In the genomic region with DNA sequence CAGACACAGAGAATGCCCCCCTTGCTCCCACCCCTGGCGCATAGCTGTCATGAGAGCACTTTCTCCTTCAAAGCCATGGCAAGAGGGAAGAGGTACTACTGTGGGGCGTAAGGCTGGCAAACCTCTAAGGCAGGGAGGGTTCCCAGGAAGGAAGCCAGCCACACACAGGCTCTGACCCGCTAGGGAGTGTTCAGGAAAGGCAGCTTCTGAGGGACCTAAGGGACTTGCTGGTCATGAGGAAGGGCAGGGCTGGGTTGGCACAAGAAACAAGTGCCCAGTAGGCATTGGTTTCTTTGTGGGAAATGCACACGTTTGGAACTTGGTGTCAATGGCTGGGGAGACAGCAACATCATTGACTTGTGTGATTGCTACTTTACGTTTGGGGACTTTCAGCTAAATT, we compare ENCODE assay signal across 17 mouse cellular contexts. TPM values are rescaled to one million over a fixed set of nuclear protein-coding genes. Genes with fewer than 3 reads are reported as not detected.
DNase-seq lines count a peak whose midpoint lies in the region; ATAC-seq and TF ChIP-seq lines count a peak whose summit lies in the region.
"Had no signal": no experiment of that assay in that cellular context is flagged by ENCODE, and none has a peak within 500 bp of the region (broad histone marks: within the 10 kb centered on the region; RNA-seq: fewer than 3 reads in every experiment).

No protein-coding gene starts in this region.

- no peaks in the 10 kb centered on the region for H3K36me3 ChIP-seq in heart, embryonic 13.5 days
- H3K36me3 ChIP-seq in MEL (ENCODE audit: control insufficient read depth in 1 of 2, insufficient read depth in 2 of 2, low read length in 2 of 2): peaks cover 0 to 11% of the 10 kb centered on the region in 2 experiments; a peak in 2 of 4 replicates
- H3K36me3 ChIP-seq in intestine, embryonic 15.5 days: no peaks in the 10 kb centered on the region
- H3K36me3 ChIP-seq: heart, embryonic 15.5 days; lung, embryonic 15.5 days had no signal

- no peak for ATAC-seq in heart, embryonic 13.5 days (ENCODE audit: extremely low read depth, insufficient number of reproducible peaks, low FRiP score, low TSS enrichment)
- ATAC-seq in intestine, embryonic 15.5 days: no peak
- ATAC-seq: forebrain, postnatal 0 days; inflammation-experienced regulatory T-cells, adult 6 months had no signal

- TF ChIP-seq EP300 in MEL (IDR thresholded peaks at IDR 0.05; ENCODE audit: low read depth in 1 of 2, low read length in 2 of 2): no peak

- no peaks in the 10 kb centered on the region for H3K9me3 ChIP-seq in heart, embryonic 13.5 days
- H3K9me3 ChIP-seq in MEL (replicated peaks; ENCODE audit: insufficient read depth, low read length): no peaks in the 10 kb centered on the region
- no peaks in the 10 kb centered on the region for H3K9me3 ChIP-seq in intestine, embryonic 15.5 days
- H3K9me3 ChIP-seq: heart, embryonic 15.5 days; lung, embryonic 15.5 days had no signal

- TF ChIP-seq RAD21 in MEL (IDR thresholded peaks at IDR 0.05; ENCODE audit: low read depth, low read length): no peak

- H3K4me2 ChIP-seq in heart, embryonic 13.5 days: peak overlapping the region; percentile 98
- no peak overlapping the region for H3K4me2 ChIP-seq in intestine, embryonic 15.5 days (replicated peaks)
- H3K4me2 ChIP-seq: heart, embryonic 15.5 days; lung, embryonic 15.5 days had no signal

- WGBS in heart, embryonic 13.5 days: 68% methylated on average over 5 of the region's 5 CpGs
- WGBS in intestine, embryonic 15.5 days: 73% methylated on average over 5 of the region's 5 CpGs

- no peak for DNase-seq in heart, adult 18-20 months
- DNase-seq in MEL (ENCODE audit: low read depth, low spot score): no peak
- DNase-seq in lung, postnatal 36 days: peak; percentile 44
- no peak for DNase-seq in right cerebral cortex, adult 18-20 months
- DNase-seq: cerebellum, postnatal 14 days; forebrain, postnatal 0 days; gastrocnemius, postnatal 10 days; layer of hippocampus, postnatal 36 days; midbrain, embryonic 14.5 days had no signal

- TF ChIP-seq CTCF in MEL (IDR thresholded peaks at IDR 0.05 in 2 of 3, conservative IDR thresholded peaks at IDR 0.05 in 1 of 3; ENCODE audit: control insufficient read depth in 1 of 3, insufficient read depth in 1 of 3, low read depth in 2 of 3, low read length in 3 of 3, poor library complexity in 1 of 3, severe bottlenecking in 1 of 3): no peak
- no peak for TF ChIP-seq CTCF in embryonic fibroblast, embryonic 13.5 days (IDR thresholded peaks at IDR 0.05; ENCODE audit: borderline replicate concordance, insufficient read depth, low read length)

- TF ChIP-seq POLR2A in MEL (IDR thresholded peaks at IDR 0.05; ENCODE audit: control insufficient read depth in 1 of 2, insufficient read depth in 1 of 2, low read depth in 1 of 2, low read length in 2 of 2, poor library complexity in 1 of 2): no peak
- no peak for TF ChIP-seq POLR2A in embryonic fibroblast, embryonic 13.5 days (IDR thresholded peaks at IDR 0.05; ENCODE audit: low read depth, low read length)

- peak overlapping the region; percentile 8; the same call in 1 of the 2 replicates for H3K4me3 ChIP-seq in heart, embryonic 13.5 days
- no peak overlapping the region for H3K4me3 ChIP-seq in MEL (ENCODE audit: control insufficient read depth in 1 of 2, insufficient read depth in 1 of 2, low read depth in 2 of 2, low read length in 2 of 2)
- no peak overlapping the region for H3K4me3 ChIP-seq in embryonic fibroblast, embryonic 13.5 days (ENCODE audit: insufficient read depth, low read length)
- no peak overlapping the region for H3K4me3 ChIP-seq in intestine, embryonic 15.5 days (replicated peaks)
- H3K4me3 ChIP-seq: heart, embryonic 15.5 days; lung, embryonic 15.5 days had no signal

- H3K27ac ChIP-seq in heart, embryonic 13.5 days (replicated peaks): 0 out of 2 replicates have a peak overlapping the region, but pooled peaks have one; percentile 24
- peak overlapping the region; percentile 35; the same call in 1 of the 2 replicates for H3K27ac ChIP-seq in MEL (ENCODE audit: control insufficient read depth, low read depth, low read length)
- H3K27ac ChIP-seq in embryonic fibroblast, embryonic 13.5 days (ENCODE audit: insufficient read depth, low read length): peak overlapping the region; percentile 83
- no peak overlapping the region for H3K27ac ChIP-seq in intestine, embryonic 15.5 days
- H3K27ac ChIP-seq: heart, embryonic 15.5 days; lung, embryonic 15.5 days had no signal

- peaks cover 2% of the 10 kb centered on the region; the same call in 1 of the 2 replicates for H3K79me2 ChIP-seq in MEL (ENCODE audit: control insufficient read depth, insufficient read depth, low read length, poor library complexity)

- H3K4me1 ChIP-seq in heart, embryonic 13.5 days: peaks cover 23% of the 10 kb centered on the region
- H3K4me1 ChIP-seq in MEL (ENCODE audit: control insufficient read depth in 1 of 2, insufficient read depth in 2 of 2, low read length in 2 of 2): peaks cover 7 to 36% of the 10 kb centered on the region in 2 experiments
- peaks cover 10% of the 10 kb centered on the region for H3K4me1 ChIP-seq in embryonic fibroblast, embryonic 13.5 days (ENCODE audit: control insufficient read depth, insufficient read depth, low read length)
- H3K4me1 ChIP-seq in intestine, embryonic 15.5 days (replicated peaks): peaks cover 12% of the 10 kb centered on the region; the same call in 1 of the 2 replicates

- no peaks in the 10 kb centered on the region for H3K27me3 ChIP-seq in heart, embryonic 13.5 days (replicated peaks)
- H3K27me3 ChIP-seq in MEL (ENCODE audit: control insufficient read depth in 1 of 2, insufficient read depth in 2 of 2, low read length in 2 of 2): no peaks in the 10 kb centered on the region
- H3K27me3 ChIP-seq in intestine, embryonic 15.5 days (replicated peaks): no peaks in the 10 kb centered on the region
- H3K27me3 ChIP-seq: heart, embryonic 15.5 days; lung, embryonic 15.5 days; Patski had no signal

- H3K9ac ChIP-seq in heart, embryonic 13.5 days: no peak overlapping the region
- H3K9ac ChIP-seq in MEL (ENCODE audit: control insufficient read depth, low read depth, low read length, poor library complexity, severe bottlenecking): no peak overlapping the region; the same call in 1 of the 2 replicates
- no peak overlapping the region for H3K9ac ChIP-seq in intestine, embryonic 15.5 days
- H3K9ac ChIP-seq: forebrain, postnatal 0 days; heart, embryonic 15.5 days; lung, embryonic 15.5 days had no signal

TF ChIP-seq in MEL, 35 proteins besides CTCF, POLR2A, EP300 and RAD21:
- no peak for TF ChIP-seq KAT2A (conservative IDR thresholded peaks at IDR 0.05; ENCODE audit: low read depth, low read length)
TF ChIP-seq in MEL: peak in this region for 0.

RNA-seq across cellular contexts. Expression of a gene that starts 2.4 kb away (rescaled TPM):
- 29.6 and 32.6 TPM in 2 replicates for polyA plus RNA-seq in heart, embryonic 13.5 days (2015; fragmentation: Nextera tagmentation; extraction: Ambion mirVana)
- 10 to 100 TPM; 45.0 to 47.3 TPM for total RNA-seq in heart, adult 18-20 months (2021)
- 32.6 and 35.9 TPM in 2 replicates for total RNA-seq in MEL (2012; rRNA removed)
- polyA plus RNA-seq in MEL (2012; ENCODE audit: insufficient read depth in 1 of 2, insufficient read length in 2 of 2, low read depth in 1 of 2, low replicate concordance in 2 of 2, missing spikeins in 1 of 2): 10 to 100 TPM in 1 of 2 experiments, not detected in 1; 28.8 TPM
- 17.5 and 18.6 TPM in 2 replicates for polyA plus RNA-seq in embryonic fibroblast, embryonic 13.5 days (2011; ENCODE audit: insufficient read length, low read depth, missing spikeins)
- polyA plus RNA-seq in intestine, embryonic 15.5 days (2015; fragmentation: Nextera tagmentation; extraction: Ambion mirVana): 31.4 TPM in 2 replicates

RNA-seq across cellular contexts. Expression of a gene that starts 2.6 kb away (rescaled TPM):
- polyA plus RNA-seq in heart, embryonic 13.5 days (2015; fragmentation: Nextera tagmentation; extraction: Ambion mirVana): 139 and 150 TPM in 2 replicates
- 10 to 100 TPM; 66.2 to 75.9 TPM for total RNA-seq in heart, adult 18-20 months (2021)
- 61.3 and 80.0 TPM in 2 replicates for total RNA-seq in MEL (2012; rRNA removed)
- polyA plus RNA-seq in MEL (2012; ENCODE audit: insufficient read depth in 1 of 2, insufficient read length in 2 of 2, low read depth in 1 of 2, low replicate concordance in 2 of 2, missing spikeins in 1 of 2): 10 to 100 TPM in 1 of 2 experiments, not detected in 1; 66.5 TPM
- 123 and 179 TPM in 2 replicates for polyA plus RNA-seq in embryonic fibroblast, embryonic 13.5 days (2011; ENCODE audit: insufficient read length, low read depth, missing spikeins)
- polyA plus RNA-seq in intestine, embryonic 15.5 days (2015; fragmentation: Nextera tagmentation; extraction: Ambion mirVana): 98.0 and 120 TPM in 2 replicates

RNA-seq across cellular contexts. Expression of a gene that starts 29.0 kb away (rescaled TPM):
- 21.9 and 22.0 TPM in 2 replicates for polyA plus RNA-seq in heart, embryonic 13.5 days (2015; fragmentation: Nextera tagmentation; extraction: Ambion mirVana)
- total RNA-seq in heart, adult 18-20 months (2021): 1 to 10 TPM; 6.0 TPM
- total RNA-seq in MEL (2012; rRNA removed): 41.9 and 43.9 TPM in 2 replicates
- polyA plus RNA-seq in MEL (2012; ENCODE audit: insufficient read depth in 1 of 2, insufficient read length in 2 of 2, low read depth in 1 of 2, low replicate concordance in 2 of 2, missing spikeins in 1 of 2): 10 to 100 TPM in 1 of 2 experiments, not detected in 1; 76.5 TPM
- 26.1 and 34.6 TPM in 2 replicates for polyA plus RNA-seq in embryonic fibroblast, embryonic 13.5 days (2011; ENCODE audit: insufficient read length, low read depth, missing spikeins)
- polyA plus RNA-seq in intestine, embryonic 15.5 days (2015; fragmentation: Nextera tagmentation; extraction: Ambion mirVana): 31.0 and 31.5 TPM in 2 replicates

RNA-seq across cellular contexts. Expression of a gene that starts 39.3 kb away (rescaled TPM):
- 31.2 and 31.8 TPM in 2 replicates for polyA plus RNA-seq in heart, embryonic 13.5 days (2015; fragmentation: Nextera tagmentation; extraction: Ambion mirVana)
- 1 to 10 TPM; 5.7 to 6.5 TPM for total RNA-seq in heart, adult 18-20 months (2021)
- total RNA-seq in MEL (2012; rRNA removed): 5.1 and 7.6 TPM in 2 replicates
- polyA plus RNA-seq in MEL (2012; ENCODE audit: insufficient read depth in 1 of 2, insufficient read length in 2 of 2, low read depth in 1 of 2, low replicate concordance in 2 of 2, missing spikeins in 1 of 2): 10 to 100 TPM in 1 of 2 experiments, not detected in 1; 10.2 TPM
- not detected in 2 replicates for polyA plus RNA-seq in embryonic fibroblast, embryonic 13.5 days (2011; ENCODE audit: insufficient read length, low read depth, missing spikeins)
- 4.3 and 5.6 TPM in 2 replicates for polyA plus RNA-seq in intestine, embryonic 15.5 days (2015; fragmentation: Nextera tagmentation; extraction: Ambion mirVana)
- total RNA-seq: forebrain, postnatal 0 days; left cerebral cortex, postnatal 36 days had no signal

RNA-seq across cellular contexts. Expression of a gene that starts 55.3 kb away (rescaled TPM):
- 21.5 and 22.1 TPM in 2 replicates for polyA plus RNA-seq in heart, embryonic 13.5 days (2015; fragmentation: Nextera tagmentation; extraction: Ambion mirVana)
- total RNA-seq in heart, adult 18-20 months (2021): 10 to 100 TPM; 60.1 TPM
- 3.4 and 4.4 TPM in 2 replicates for total RNA-seq in MEL (2012; rRNA removed)
- 10 to 100 TPM in 1 of 2 experiments, not detected in 1; 14.1 TPM for polyA plus RNA-seq in MEL (2012; ENCODE audit: insufficient read depth in 1 of 2, insufficient read length in 2 of 2, low read depth in 1 of 2, low replicate concordance in 2 of 2, missing spikeins in 1 of 2)
- 12.3 and 18.2 TPM in 2 replicates for polyA plus RNA-seq in embryonic fibroblast, embryonic 13.5 days (2011; ENCODE audit: insufficient read length, low read depth, missing spikeins)
- 17.1 and 18.4 TPM in 2 replicates for polyA plus RNA-seq in intestine, embryonic 15.5 days (2015; fragmentation: Nextera tagmentation; extraction: Ambion mirVana)
